Mouse (Mus musculus) monocyte, adult 5-6 weeks (primary cell): Measurements from ENCODE around the gene Ints6. TPM values are rescaled to one million over a fixed set of nuclear protein-coding genes. Genes with fewer than 3 reads are reported as not detected.

Source experiments
- ATAC-seq: fragments of 153-309, 156-312 bp; replicated peaks from 2 replicates; pipeline ENCODE4 v1.8.0; 2017; ENCODE audit warnings: mild to moderate bottlenecking; ENCODE audit not compliant: low TSS enrichment, insufficient number of reproducible peaks, severe bottlenecking, poor library complexity, low FRiP score
- total RNA-seq: library from RNA; stranded (forward); fragments of 200-1000, 200-491, 200-594 nt; gene quantifications from 3 replicates; pipeline ENCODE4 v1.2.3, GENCODE M21; 2017

Gene Ints6
- 63.8 to 126 TPM (median 83.5 TPM) in 3 replicates for total RNA-seq

- ATAC-seq, result peak; percentile 90
These were observed at the start of gene Ints6 for GRCm38 (mm10) chr14:62761036-62761881. Ints6 (minus strand) TSS chr14:62761169.

GRCm38 (mm10) chr14:62808661-62809523 is 47.9 kb upstream of the Ints6 start:
- ATAC-seq, result peak; percentile 96

DNA sequence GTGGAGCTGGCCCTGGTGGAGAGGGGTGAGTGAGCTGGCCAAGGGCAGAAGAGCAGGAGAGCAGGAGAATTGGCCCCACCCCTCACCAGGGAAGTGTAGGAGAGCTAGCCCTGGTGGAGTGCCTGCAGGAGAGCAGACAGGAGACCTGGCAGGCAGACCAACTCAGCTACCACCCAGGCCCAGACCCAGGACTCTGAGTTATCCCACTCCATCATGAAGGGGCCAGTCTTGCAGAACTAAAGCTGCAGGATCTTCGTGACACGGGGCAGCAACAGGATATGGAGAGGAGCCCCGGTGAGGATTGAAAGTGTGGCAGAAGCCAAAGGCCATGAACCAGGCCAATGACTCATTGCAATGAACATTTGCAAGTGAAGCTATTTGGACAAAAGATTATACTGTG is 46.0 kb upstream of the Ints6 start:
- no peak for ATAC-seq

DNA sequence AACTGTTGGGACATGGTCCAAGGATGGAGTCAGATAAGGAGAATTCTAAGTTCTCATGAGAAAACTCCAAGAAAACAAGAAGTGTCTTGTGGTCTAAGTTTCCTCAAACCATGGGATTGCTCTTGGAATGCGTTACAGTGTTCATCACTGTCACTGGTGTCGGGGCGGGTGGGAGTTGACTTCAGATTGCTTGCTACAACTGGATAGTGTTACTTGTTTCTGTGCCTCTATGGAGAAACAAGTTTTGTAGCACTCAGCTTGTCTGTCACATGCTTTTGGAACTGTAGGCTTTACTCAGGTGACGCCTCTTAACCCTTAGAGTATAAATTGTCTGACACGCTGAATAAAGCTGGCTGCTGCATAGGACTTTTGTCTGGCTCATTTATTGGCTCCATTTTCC is 42.2 kb upstream of the Ints6 start:
- no peak for ATAC-seq

- ATAC-seq, result no peak
These were observed 39.8 kb upstream of the Ints6 start for GRCm38 (mm10) chr14:62800791-62801190.

DNA sequence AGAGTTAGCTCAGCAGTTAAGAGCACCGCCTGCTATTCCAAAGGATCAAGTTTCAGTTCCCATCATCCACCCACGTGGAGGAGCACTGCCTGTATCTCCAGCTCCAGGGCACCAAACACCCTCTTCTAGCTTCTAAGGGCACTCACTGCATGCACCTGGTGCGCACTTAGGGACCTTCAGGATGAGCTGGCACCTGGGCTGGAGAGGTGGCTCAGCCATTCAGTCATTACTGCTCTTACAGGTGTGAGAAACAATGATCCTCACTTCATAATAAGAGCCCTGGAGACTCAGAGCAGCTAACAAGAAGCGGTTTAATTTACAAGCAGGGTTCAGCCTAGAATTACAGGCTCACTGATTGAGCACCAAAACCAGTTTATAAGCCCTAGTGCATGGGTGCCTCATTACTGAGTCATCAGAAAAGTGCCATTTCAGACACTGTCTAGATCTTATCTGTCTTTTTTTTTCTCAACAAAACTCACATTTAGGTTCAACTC is 37.7 kb upstream of the Ints6 start:
- no peak for ATAC-seq

DNA sequence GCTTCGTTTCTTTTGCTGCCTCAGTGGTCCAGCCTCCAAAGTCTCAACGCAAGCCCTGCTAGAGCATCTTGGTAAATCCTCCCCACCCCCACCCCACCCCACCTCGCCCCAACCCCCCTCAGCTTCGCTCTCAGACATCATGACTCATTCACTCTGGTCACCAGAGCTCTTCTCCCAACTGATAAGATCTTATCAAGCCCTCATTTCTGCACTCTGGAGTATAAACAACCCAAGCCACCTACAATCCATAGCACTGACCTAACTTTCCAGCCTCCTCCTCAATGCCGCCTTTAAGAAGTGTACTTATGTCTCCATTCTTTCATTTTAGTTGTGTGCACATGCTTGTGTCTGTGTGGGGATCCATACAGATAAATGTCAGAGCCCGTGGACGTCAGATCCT is 34.8 kb upstream of the Ints6 start:
- no peak for ATAC-seq

GRCm38 (mm10) chr14:62789282-62789681 is 28.3 kb upstream of the Ints6 start:
- no peak for ATAC-seq

- no peak for ATAC-seq
These were observed 22.0 kb upstream of the Ints6 start for GRCm38 (mm10) chr14:62782981-62783380.

GRCm38 (mm10) chr14:62780520-62781316 is 19.7 kb upstream of the Ints6 start:
- no peak for ATAC-seq

- no peak for ATAC-seq
These were observed 17.1 kb upstream of the Ints6 start for GRCm38 (mm10) chr14:62778095-62778494.

GRCm38 (mm10) chr14:62775034-62775433 is 14.1 kb upstream of the Ints6 start:
- no peak for ATAC-seq

GRCm38 (mm10) chr14:62774246-62774645 is 13.3 kb upstream of the Ints6 start:
- ATAC-seq, result no peak

- no peak for ATAC-seq
These were observed 12.8 kb upstream of the Ints6 start for GRCm38 (mm10) chr14:62773766-62774165.

DNA sequence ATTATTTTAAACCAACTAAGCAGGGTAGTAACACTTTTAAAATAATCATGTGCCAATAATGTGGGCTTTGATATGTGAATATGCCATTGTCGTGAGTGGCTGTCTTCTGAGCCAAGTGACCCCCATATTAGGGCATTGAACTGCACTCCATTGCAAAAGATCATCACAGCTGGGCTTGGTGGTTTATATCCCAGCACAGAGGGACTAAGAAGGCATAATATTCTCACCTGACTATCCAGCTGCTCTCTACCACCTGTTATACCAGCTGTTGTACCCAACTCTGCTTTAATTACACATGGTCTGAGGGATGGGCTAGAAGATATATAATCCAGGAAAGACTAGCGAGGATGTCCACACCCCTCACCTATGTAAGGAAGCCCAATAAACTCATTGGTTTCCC is 4.4 kb upstream of the Ints6 start:
- no peak for ATAC-seq

- ATAC-seq, result no peak
These were observed 3.4 kb upstream of the Ints6 start for GRCm38 (mm10) chr14:62764371-62764770.

GRCm38 (mm10) chr14:62761943-62762342 is 974 bp upstream of the Ints6 start:
- no peak for ATAC-seq

GRCm38 (mm10) chr14:62760321-62761035 is 491 bp downstream of the Ints6 start:
- no peak for ATAC-seq
